ENCODE assay signal across 8 mouse cellular contexts in the genomic region with DNA sequence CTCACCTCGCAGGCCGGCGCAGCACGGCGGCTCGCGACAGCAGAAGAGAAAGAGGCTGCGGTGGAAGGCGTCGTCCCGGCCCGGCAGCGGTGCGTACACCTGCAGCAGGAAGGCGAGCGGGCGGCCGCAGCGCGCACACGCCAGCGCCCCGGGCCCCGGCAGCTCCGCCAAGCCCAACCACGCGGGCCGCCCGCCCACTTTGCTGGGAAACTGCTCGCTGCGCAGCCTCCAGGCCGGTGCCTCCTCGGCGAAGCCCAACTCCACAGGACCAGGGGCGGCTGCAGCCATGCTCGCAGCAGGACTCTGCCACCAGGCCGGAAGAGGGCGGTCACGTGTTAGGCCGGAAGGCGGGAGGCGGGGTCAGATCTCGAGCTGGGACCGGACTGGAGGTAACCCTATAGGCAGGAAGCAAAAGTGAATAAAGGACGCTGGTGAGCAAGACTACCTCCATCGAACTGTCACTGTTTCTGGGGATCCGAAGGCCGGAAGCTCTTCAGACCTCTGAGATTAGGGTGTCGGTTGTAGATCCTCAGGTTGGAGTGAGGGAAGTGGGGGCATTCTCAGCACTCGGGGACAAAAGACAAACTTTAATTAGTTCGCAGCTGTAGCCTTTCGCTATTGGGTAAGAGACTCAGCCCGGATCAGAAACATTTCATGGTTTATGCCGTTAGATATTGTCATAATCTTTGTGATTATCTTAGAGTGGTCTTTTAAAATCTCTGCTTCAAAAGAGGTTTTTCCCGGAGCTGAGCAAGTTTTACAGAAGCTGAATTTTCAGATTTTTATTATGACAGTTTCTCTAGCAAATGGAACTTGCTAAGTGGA. TPM values are rescaled to one million over a fixed set of nuclear protein-coding genes. Genes with fewer than 3 reads are reported as not detected.
A peak's percentile ranks its signal among the peaks of the same experiment; 100 is the strongest.
DNase-seq lines count a peak whose midpoint lies in the region; ATAC-seq lines count a peak whose summit lies in the region.

A gene (minus strand): TSS at position 316 of the 825 bp plus-strand sequence.

- peak within 1 kb of the TSS; percentile 91 for H3K27ac ChIP-seq in heart, embryonic 10.5 days
- H3K27ac ChIP-seq in kidney, embryonic 15.5 days: peak within 1 kb of the TSS; percentile 91

- ATAC-seq in erythroblast, adult 5-6 weeks (replicated peaks; ENCODE audit: low FRiP score, poor library complexity, severe bottlenecking): peak; percentile 100
- ATAC-seq in kidney, embryonic 15.5 days (replicated peaks; ENCODE audit: low FRiP score): peak; percentile 99
- ATAC-seq in monocyte, adult 5-6 weeks (replicated peaks; ENCODE audit: insufficient number of reproducible peaks, low FRiP score, low TSS enrichment, poor library complexity, severe bottlenecking): peak; percentile 98

- H3K4me1 ChIP-seq in heart, embryonic 10.5 days: peaks cover 10% of the 10 kb centered on the region
- peaks cover 11% of the 10 kb centered on the region for H3K4me1 ChIP-seq in kidney, embryonic 15.5 days

- no peaks in the 10 kb centered on the region for H3K27me3 ChIP-seq in heart, embryonic 10.5 days (ENCODE audit: insufficient read depth, poor library complexity, severe bottlenecking)
- H3K27me3 ChIP-seq in kidney, embryonic 15.5 days: no peaks in the 10 kb centered on the region

- peaks cover 32% of the 10 kb centered on the region for H3K36me3 ChIP-seq in heart, embryonic 10.5 days
- H3K36me3 ChIP-seq in kidney, embryonic 15.5 days: peaks cover 30% of the 10 kb centered on the region

- WGBS in heart, embryonic 10.5 days: 2% methylated on average over 55 of the region's 55 CpGs
- whole genome bisulfite sequencing in kidney, embryonic 15.5 days: under 1% methylated on average over 51 of the region's 55 CpGs

- H3K9me3 ChIP-seq in heart, embryonic 10.5 days: no peaks in the 10 kb centered on the region
- no peaks in the 10 kb centered on the region for H3K9me3 ChIP-seq in kidney, embryonic 15.5 days (replicated peaks)

- peak within 1 kb of the TSS; percentile 75 for H3K4me2 ChIP-seq in kidney, embryonic 15.5 days

- peak within 1 kb of the TSS; percentile 91 for H3K4me3 ChIP-seq in heart, embryonic 10.5 days
- H3K4me3 ChIP-seq in kidney, embryonic 15.5 days (replicated peaks): peak within 1 kb of the TSS; percentile 77

- peak within 1 kb of the TSS; percentile 75 for H3K9ac ChIP-seq in kidney, embryonic 15.5 days

- DNase-seq in B cell, adult 2 months: peak; percentile 97
- peak; percentile 97 for DNase-seq in brain, adult 2 months (ENCODE audit: low read depth, low spot score)
- DNase-seq in heart, embryonic 10.5 days (ENCODE audit: low spot score): peak; percentile 99
- DNase-seq in liver: peak; percentile 97
- DNase-seq in spleen, postnatal 4 days (ENCODE audit: low spot score in 2 of 2): peak; percentile 94 to 97

RNA-seq across cellular contexts. Expression of the gene that starts here (rescaled TPM):
- total RNA-seq in erythroblast, adult 5-6 weeks (2015; ENCODE audit: low replicate concordance): 5.8 and 9.2 TPM in 2 replicates
- 9.6 and 14.7 TPM in 2 replicates for total RNA-seq in erythroblast, adult 5-6 weeks (2017; ENCODE audit: low replicate concordance)
- polyA plus RNA-seq in heart, embryonic 10.5 days (2016; fragmentation: Nextera tagmentation; extraction: Ambion mirVana): 29.5 and 46.6 TPM in 2 replicates
- 44.8 and 51.2 TPM in 2 replicates for polyA plus RNA-seq in kidney, embryonic 15.5 days (2015; fragmentation: Nextera tagmentation; extraction: Ambion mirVana)
- 41.3 to 60.1 TPM (median 53.8 TPM) in 3 replicates for total RNA-seq in monocyte, adult 5-6 weeks (2017)

Comparison
In these comparisons a context has a peak if more than half of its experiments do, and no peak if none do; other contexts are left out.
1. Peak in every context shown above with its lines: DNase-seq, ATAC-seq, H3K4me3 ChIP-seq and H3K27ac ChIP-seq.